Mouse (Mus musculus): ENCODE measurements at regions not wholly inside any gene's neighbourhood (a gene's known extent, or its start where the extent isn't known, plus 50 kb on each side); places are given as distances from the start of the nearest gene placed in this dataset.
"Not testable (repeated sequence)": the region's sequence is repeated elsewhere in the genome, so short reads cannot be mapped to it uniquely, and the experiment has no call there.

DNA sequence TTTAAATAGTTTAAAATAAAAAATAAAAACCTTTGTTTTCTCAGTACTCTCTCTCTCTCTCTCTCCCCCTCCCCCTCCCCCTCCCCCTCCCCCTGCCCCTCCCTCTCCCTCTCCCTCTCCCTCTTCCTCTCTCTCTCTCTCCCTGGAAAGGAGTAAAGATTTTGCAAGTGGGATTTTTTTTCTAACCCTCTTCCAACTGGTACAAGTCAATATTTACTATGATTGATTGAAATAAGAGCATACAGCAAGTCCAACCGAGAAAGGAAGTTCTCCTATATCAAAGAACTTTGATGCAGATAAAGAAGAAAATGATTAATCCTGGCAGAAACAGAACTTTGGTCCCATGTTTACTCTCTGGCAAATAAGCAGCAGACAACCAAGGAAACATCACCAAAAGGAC is 89.0 kb upstream of the Reln start:
- DNase-seq (ENCODE audit: low read depth): no peak

- no peak for DNase-seq (ENCODE audit: low read depth)
Observed at GRCm38 (mm10) chr5:22431721-22432120, 87.2 kb upstream of the Reln start.

GRCm38 (mm10) chr5:22425706-22426417 is 81.4 kb upstream of the Reln start:
- not testable (repeated sequence) for DNase-seq (ENCODE audit: low read depth)

- DNase-seq (ENCODE audit: low read depth): peak; percentile 20
Observed at GRCm38 (mm10) chr5:22415957-22416356, 71.5 kb upstream of the Reln start.

DNA sequence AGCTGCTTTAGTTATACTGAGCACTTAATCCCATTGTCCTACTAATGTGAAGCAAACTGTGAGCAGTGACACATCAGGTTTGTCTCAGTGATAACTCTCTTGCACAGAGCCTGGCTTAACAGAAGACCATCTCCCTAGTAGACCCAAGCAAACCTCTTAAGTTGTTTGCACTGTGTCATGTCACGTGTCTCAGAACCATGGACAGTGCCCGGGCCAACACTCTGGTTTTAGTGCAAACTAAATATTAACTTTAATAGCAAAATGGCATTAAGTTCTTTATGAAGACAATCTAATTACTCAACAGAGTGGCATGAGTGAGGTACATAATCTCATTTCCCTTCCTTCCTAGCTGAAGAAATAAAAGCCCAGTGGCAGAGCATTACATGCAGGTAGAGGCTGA is 54.6 kb upstream of the Reln start:
- DNase-seq (ENCODE audit: low read depth): peak; percentile 28

Data from NIH3T3 (cell line).